Mouse (Mus musculus) kidney, adult 8-10 months (tissue): Measurements from ENCODE around the gene Gm3371.
"Not testable (repeated sequence)": the region's sequence is repeated elsewhere in the genome, so short reads cannot be mapped to it uniquely, and the experiment has no call there.

ENCODE experiments used
- DNase-seq, 2 experiments: peaks; one replicate each; pipeline ENCODE4 v3.0.0; 2022

Gm3371 gene

DNA sequence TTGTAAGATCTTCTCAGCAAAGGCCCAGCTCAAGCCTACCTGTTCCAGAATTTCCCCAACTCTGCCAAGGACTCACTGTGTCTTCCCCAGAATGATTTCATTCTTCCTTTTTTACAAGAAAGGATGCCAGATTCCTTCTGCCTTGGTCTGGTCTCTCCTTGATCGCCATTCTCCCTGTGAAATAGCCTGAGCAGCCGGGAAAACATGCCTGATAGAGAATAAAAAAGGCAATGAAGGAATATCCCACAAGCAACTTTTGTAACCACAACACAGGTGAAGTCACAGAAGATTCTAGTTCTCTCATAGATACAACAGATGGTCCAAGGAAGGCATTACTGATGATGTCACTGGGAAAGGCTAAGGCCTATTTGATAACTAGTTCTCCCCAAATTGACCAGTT lies at the start of gene Gm3371:
TSS of gene Gm3371 (minus strand) at position 101 of the 400 bp plus-strand sequence.
- not testable (repeated sequence) for DNase-seq

DNA sequence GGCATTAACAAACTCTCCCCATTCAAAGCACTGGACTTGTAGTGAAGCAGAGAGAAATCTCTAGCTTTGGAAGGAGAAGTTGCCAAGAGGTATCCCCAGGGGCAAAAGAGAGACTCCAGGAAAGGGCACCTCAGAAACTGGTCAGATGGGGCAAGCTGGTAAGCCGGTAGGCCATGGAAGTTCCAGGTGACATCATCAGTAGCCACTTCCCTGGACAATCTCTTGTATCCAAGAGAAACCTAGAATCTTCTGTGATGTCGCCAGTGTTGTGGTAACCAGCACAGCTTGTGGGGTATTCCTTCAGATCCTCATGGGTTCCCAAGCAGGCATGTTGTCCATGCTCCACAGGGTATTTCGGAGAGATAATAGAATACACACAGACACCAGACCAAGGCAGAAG lies 22.8 kb upstream of the Gm3371 start, which contains the start of gene Gm8232:
TSS of gene Gm8232 (plus strand) at position 301 of the 400 bp plus-strand sequence.
- DNase-seq = not testable (repeated sequence)

DNA sequence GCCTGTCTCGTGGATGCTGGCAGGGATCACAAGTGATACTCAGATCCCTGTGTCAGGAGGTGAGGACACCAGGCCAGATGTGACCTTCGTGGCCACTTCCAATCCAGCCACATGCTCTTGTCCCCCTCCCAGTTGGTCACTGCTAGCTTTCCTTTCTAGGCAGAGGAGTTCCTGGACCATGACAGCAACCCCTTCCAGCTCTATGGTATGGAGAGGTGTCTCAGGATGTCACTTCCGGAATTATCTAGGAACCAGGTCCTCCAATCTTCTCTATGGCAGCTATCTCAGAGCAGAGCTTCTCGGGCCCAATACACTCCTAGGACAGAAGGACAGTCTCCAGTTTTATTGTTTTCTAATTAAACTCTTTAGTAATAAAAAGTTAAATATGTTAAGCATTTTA lies 26.3 kb downstream of the Gm3371 start:
- not testable (repeated sequence) for DNase-seq

DNA sequence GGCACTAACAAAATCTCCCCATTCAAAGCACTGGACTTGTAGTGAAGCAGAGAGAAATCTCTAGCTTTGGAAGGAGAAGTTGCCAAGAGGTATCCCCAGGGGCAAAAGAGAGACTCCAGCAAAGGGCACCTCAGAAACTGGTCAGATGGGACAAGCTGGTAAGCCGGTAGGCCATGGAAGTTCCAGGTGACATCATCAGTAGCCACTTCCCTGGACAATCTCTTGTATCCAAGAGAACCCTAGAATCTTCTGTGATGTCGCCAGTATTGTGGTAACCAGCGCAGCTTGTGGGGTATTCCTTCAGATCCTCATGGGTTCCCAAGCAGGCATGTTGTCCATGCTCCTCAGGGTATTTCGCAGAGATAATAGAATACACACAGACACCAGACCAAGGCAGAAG lies 45.4 kb downstream of the Gm3371 start, which contains the start of gene Gm8229:
TSS of gene Gm8229 (plus strand) at position 301 of the 400 bp plus-strand sequence.
- not testable (repeated sequence) for DNase-seq

DNA sequence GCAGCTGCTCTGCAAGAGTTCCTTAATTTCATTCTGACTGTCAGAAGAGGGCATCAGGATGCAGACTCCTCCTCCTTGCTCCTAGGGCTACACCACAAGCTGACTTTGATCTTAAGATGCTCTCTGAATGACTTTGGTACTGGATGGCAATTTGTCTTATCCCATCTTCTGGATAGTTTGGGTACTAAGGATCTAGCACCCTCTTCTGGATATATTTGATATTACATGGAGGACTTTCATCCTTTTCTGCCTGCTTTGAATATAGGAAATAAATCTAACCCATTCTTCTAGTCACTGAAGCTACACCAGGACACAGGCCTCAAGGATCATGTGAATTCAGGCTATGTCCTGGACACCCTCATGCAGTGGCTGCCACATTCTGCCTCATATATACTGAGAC lies 48.2 kb downstream of the Gm3371 start:
- DNase-seq = not testable (repeated sequence)

GRCm38 (mm10) chr14:44361416-44361815 lies 49.1 kb downstream of the Gm3371 start:
- not testable (repeated sequence) for DNase-seq
